Mouse (Mus musculus) midbrain, embryonic 14.5 days (tissue): ENCODE results near the gene Papolg. TPM values are rescaled to one million over a fixed set of nuclear protein-coding genes. Genes with fewer than 3 reads are reported as not detected.
A peak's percentile ranks its signal among the peaks of the same experiment; 100 is the strongest.

ENCODE experiments used
- ATAC-seq: fragments of 200-750 bp; cut with Nextera tagmentation; 2 replicates; pipeline ENCODE4 v1.8.0; 2017; ENCODE audit warnings: moderate number of reproducible peaks, moderate library complexity; ENCODE audit not compliant: low FRiP score, low TSS enrichment
- DNase-seq: peaks from one replicate; pipeline ENCODE4 v3.0.0-alpha.2; 2015
- H3K27ac ChIP-seq: fragments of 300-500 bp; sonication (generic); replicated peaks from 2 replicates; pipeline ENCODE4 v1.5.1; 2014; ENCODE audit warnings: mild to moderate bottlenecking, low read depth, low read length, moderate library complexity
- H3K27me3 ChIP-seq: fragments of 300-500 bp; sonication (generic); 2 replicates; pipeline ENCODE4 v1.6.1; 2014; ENCODE audit warnings: low read length, control low read depth, mixed read lengths; ENCODE audit not compliant: control insufficient read depth, insufficient read depth
- H3K36me3 ChIP-seq: fragments of 300-500 bp; sonication (generic); 2 replicates; pipeline ENCODE4 v1.6.1; 2014; ENCODE audit warnings: low read length, control low read depth; ENCODE audit not compliant: control insufficient read depth, insufficient read depth
- H3K4me1 ChIP-seq: fragments of 300-500 bp; sonication (generic); 2 replicates; pipeline ENCODE4 v1.6.1; 2014; ENCODE audit warnings: mild to moderate bottlenecking, antibody characterized with exemption, low read length, control low read depth; ENCODE audit not compliant: control insufficient read depth, insufficient read depth
- H3K4me2 ChIP-seq: fragments of 300-500 bp; sonication (generic); 2 replicates; pipeline ENCODE4 v1.6.1; 2014; ENCODE audit warnings: mild to moderate bottlenecking, low read length, moderate library complexity
- H3K4me3 ChIP-seq: fragments of 300-500 bp; sonication (generic); replicated peaks from 2 replicates; pipeline ENCODE4 v1.5.1; 2014; ENCODE audit warnings: low read depth, low read length
- H3K9ac ChIP-seq: fragments of 300-500 bp; sonication (generic); replicated peaks from 2 replicates; pipeline ENCODE4 v1.6.1; 2014; ENCODE audit warnings: mild to moderate bottlenecking, low read length, moderate library complexity
- H3K9me3 ChIP-seq: fragments of 300-500 bp; sonication (generic); 2 replicates; pipeline ENCODE4 v1.6.1; 2016; ENCODE audit warnings: low read length, control low read depth, mixed read lengths; ENCODE audit not compliant: control insufficient read depth
- WGBS: fragments of 180-500 bp; shearing (Covaris S2); extraction: QIAGEN DNeasy Blood & Tissue Kit; methylation state at CpG from one replicate; pipeline ENCODE4 v1.1.7; 2014; 5-methylcytosine and 5-hydroxymethylcytosine counted together
- polyA plus RNA-seq: library from polyadenylated mRNA; unstranded; fragments of >200 nt; fragmentation: Nextera tagmentation; extraction: Ambion mirVana; gene quantifications from 2 replicates; pipeline ENCODE4 v1.2.1, GENCODE M21; 2014

Papolg gene
- polyA plus RNA-seq, 1 experiment from 2014 or later: 28.1 TPM

DNA sequence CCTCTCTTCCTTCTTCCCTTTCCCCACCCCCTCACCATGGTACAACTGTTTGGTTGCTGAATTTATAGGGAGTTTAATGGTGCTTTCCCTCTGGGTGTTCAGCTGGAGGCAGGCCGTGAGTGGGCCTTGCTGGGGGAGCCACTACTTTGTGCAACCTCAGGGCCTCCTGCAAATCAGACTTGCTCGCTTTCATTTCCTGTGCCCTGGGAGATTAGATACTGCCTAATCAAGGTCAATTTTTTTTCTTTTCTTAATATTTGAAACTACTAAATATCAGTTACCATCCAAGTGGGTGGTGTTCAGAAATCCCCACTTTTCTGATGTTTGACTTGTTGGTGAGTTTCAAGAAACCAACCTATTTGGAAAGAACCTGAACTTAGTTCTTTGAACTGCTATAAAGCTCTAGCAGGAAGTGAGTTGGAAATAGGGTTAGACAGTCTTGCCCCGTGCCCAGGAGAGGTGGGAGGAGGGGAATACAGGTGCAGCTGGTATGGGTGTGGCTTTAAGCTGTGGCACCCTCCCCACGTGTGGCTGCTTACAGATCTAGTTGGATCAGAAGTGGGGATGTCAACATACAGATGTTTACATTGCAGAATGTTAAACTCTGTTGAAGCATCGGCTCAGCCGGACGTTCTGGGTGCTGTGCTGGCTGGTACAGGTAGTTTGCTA is 38.9 kb downstream of the Papolg start:
- 0 out of 2 replicates have a peak, but pooled peaks have one; percentile 31 for ATAC-seq
- no peak for DNase-seq
- no peak overlapping the region for H3K27ac ChIP-seq
- H3K4me2 ChIP-seq: no peak overlapping the region
- H3K36me3 ChIP-seq: peaks cover 48% of the 10 kb centered on the region
- no peaks in the 10 kb centered on the region for H3K4me1 ChIP-seq
- no peak overlapping the region for H3K9ac ChIP-seq
- H3K27me3 ChIP-seq: no peaks in the 10 kb centered on the region
- 89% methylated on average over 7 of the region's 7 CpGs for WGBS
- H3K9me3 ChIP-seq: no peaks in the 10 kb centered on the region
- no peak overlapping the region for H3K4me3 ChIP-seq

DNA sequence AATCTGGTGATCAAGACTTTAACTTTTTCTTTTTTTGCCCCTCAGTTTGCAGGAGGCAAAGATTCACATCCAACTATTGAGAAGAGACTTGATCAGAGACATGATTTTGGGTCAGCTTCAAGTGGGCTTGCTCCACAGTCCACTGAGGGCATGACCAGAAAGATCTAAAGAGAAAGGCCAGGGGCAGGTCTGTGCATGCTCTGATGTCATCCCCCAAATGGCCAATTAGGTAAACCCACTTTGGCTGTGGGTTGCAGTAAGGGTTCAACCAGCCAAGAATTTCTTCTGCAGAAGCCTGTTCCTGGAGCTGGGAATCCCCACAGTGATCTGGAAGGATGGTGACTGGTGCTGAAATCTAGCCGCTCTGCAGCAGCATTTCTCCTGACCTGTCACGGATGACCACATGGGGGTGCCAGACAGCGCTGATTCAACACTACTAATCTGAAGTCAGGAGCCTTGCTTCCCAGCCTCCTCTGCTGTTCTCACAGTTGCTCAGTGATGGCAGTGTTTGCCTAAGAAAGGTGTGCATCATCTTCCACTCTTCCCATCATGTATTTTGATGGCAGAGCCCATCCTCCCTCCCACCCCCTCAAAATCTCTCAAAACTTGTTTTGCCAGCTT is 39.8 kb downstream of the Papolg start:
- Histone ChIP-seq H3K9ac (no peak overlapping the region), H3K4me3 (no peak overlapping the region), H3K9me3 (no peaks in the 10 kb centered on the region), H3K27me3 (no peaks in the 10 kb centered on the region), H3K36me3 (peaks cover 41% of the 10 kb centered on the region), H3K4me1 (no peaks in the 10 kb centered on the region), H3K4me2 (no peak overlapping the region), H3K27ac (no peak overlapping the region)
- ATAC-seq: peak; percentile 72
- peak; percentile 80 for DNase-seq
- 11% methylated on average over 3 of the region's 3 CpGs for WGBS

DNA sequence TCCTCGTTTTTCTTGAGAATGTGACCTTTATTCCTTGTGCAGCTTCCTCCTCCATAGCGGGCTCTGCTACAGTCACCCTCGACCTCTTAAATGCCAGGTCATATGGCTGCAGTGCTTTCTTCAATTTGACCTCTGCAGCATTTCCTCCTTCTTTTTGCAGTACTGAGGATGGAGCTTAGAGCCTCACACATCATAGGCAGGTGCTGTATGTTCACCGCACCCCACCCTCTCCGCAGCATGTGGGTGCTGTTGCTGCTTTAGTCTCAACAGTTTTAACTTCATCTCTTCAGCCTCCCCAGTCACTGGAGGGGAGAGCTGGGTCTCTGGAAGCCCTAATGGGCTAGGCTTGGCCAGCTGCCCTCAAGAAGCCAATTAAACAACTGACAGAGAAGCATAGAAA is 41.7 kb downstream of the Papolg start:
- 84% methylated on average over 5 of the region's 5 CpGs for WGBS
- Histone ChIP-seq H3K9me3 (no peaks in the 10 kb centered on the region), H3K4me3 (no peak overlapping the region), H3K9ac (no peak overlapping the region), H3K4me2 (no peak overlapping the region), H3K4me1 (no peaks in the 10 kb centered on the region), H3K27ac (no peak overlapping the region), H3K36me3 (peaks cover 23% of the 10 kb centered on the region), H3K27me3 (no peaks in the 10 kb centered on the region)
- DNase-seq: no peak
- ATAC-seq: no peak

DNA sequence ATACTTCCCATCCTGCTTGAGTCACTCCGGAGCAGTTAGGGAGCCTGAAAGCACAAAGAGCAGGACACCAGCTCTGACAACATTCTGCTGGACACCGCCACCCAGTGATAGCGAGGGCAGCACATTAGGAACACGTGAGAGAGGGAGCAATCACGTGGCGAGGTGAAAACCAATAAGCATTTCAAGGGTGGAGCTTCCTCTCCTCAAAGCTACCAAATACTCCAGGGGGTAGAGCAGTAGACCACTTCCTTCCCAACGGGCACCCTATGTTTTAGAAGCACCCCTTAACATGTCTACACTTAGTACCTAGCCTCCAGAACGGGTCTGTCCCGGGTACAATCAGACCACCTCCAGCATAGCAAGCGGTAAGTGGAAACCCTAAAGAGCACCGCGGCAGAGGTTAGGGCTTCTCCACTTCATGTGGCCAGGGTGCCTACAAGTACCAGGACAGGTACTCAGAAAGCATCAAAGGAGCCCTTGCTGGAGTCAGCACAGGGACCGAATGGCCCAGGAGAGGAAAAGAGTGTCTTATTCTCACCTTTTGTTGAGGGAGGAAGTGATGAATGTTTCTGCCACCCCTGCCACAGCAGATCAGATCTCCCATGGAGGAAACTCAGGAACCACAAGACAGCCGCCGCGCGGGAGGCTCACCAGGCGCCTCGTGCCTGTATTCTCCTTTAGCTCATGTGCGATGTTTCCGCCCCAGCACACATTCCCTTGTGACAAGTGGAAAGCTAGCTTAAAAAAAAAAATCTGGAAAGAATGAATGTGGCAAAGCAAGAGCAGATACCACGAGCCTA is 48.8 kb downstream of the Papolg start:
- Histone ChIP-seq H3K27ac (no peak overlapping the region), H3K9ac (no peak overlapping the region), H3K4me2 (no peak overlapping the region), H3K4me1 (no peaks in the 10 kb centered on the region), H3K36me3 (no peaks in the 10 kb centered on the region), H3K27me3 (no peaks in the 10 kb centered on the region), H3K4me3 (no peak overlapping the region), H3K9me3 (no peaks in the 10 kb centered on the region)
- 78% methylated on average over 22 of the region's 22 CpGs for WGBS
- DNase-seq: no peak
- ATAC-seq: no peak

DNA sequence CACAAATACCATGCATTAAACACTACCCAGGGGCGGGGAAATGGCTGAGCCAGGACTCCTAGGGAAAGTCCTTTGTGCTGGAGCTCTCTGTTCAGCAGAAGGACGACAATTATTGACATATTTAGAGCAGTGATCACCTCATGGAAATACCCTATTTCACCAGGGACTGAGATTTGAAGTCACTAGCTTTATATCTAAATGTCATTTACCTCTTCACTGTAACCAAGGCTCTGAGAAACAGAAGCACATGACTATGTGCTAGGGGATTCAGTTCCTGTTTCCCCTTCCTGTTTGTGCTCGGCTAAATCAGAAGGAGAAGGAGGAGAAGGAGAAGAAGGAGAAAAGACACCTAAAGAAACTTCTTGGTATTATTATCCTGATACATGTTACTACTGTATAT is 71.8 kb downstream of the Papolg start:
- ATAC-seq: no peak
- Histone ChIP-seq H3K9ac (no peak overlapping the region), H3K4me1 (no peaks in the 10 kb centered on the region), H3K4me2 (no peak overlapping the region), H3K4me3 (no peak overlapping the region), H3K9me3 (no peaks in the 10 kb centered on the region), H3K36me3 (no peaks in the 10 kb centered on the region), H3K27ac (no peak overlapping the region), H3K27me3 (no peaks in the 10 kb centered on the region)
- no peak for DNase-seq
- WGBS: 78% methylated on average over 3 of the region's 3 CpGs

DNA sequence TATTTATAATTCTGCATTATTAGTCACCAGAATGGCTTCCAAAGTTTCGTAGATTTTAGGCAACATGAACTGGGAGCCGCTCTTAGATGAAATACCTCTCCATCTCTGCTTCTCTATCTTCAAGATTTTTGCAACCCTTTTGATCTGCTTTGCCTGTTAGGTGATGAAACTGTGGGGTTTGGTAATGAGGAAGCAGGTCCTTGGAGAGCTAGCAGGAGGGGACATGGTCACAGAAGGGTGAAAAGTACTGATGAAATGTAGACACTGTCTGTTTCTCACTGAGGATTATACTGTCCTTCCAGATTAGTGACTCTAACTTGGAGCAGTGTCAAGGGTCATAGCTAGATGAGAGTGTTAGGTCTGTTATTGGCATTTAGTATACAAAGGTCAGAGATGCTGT is 73.4 kb downstream of the Papolg start:
- Histone ChIP-seq H3K9me3 (peaks cover 4% of the 10 kb centered on the region; the same call in 1 of the 2 replicates), H3K4me1 (no peaks in the 10 kb centered on the region), H3K4me2 (no peak overlapping the region), H3K36me3 (no peaks in the 10 kb centered on the region), H3K4me3 (no peak overlapping the region), H3K9ac (no peak overlapping the region), H3K27ac (no peak overlapping the region), H3K27me3 (no peaks in the 10 kb centered on the region)
- ATAC-seq (no peak), DNase-seq (no peak)
- WGBS: 88% methylated on average over 2 of the region's 2 CpGs

DNA sequence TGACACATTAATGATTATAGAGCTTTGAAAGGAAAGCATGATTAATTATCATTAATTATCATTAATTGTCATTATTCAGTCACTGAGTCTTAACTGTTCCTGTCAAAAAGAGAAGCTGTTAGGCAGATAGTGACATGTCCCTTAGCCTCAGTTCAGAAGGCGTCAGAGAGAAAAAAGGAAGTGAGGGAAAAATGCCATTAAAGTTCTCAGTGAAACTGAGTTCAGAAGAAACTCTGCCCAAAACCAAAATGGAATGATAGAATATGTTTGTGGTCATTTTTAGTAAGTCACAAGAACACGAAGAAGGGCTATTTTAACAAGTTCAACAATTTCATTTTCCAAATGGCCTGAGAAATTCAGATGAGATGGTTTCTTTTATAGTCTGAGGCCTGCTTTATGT is 74.1 kb downstream of the Papolg start:
- Histone ChIP-seq H3K27me3 (no peaks in the 10 kb centered on the region), H3K4me2 (no peak overlapping the region), H3K36me3 (no peaks in the 10 kb centered on the region), H3K9ac (no peak overlapping the region), H3K9me3 (peaks cover 4% of the 10 kb centered on the region; the same call in 1 of the 2 replicates), H3K27ac (no peak overlapping the region), H3K4me3 (no peak overlapping the region), H3K4me1 (no peaks in the 10 kb centered on the region)
- WGBS: 82% methylated on average over 2 of the region's 2 CpGs
- DNase-seq (no peak), ATAC-seq (no peak)

DNA sequence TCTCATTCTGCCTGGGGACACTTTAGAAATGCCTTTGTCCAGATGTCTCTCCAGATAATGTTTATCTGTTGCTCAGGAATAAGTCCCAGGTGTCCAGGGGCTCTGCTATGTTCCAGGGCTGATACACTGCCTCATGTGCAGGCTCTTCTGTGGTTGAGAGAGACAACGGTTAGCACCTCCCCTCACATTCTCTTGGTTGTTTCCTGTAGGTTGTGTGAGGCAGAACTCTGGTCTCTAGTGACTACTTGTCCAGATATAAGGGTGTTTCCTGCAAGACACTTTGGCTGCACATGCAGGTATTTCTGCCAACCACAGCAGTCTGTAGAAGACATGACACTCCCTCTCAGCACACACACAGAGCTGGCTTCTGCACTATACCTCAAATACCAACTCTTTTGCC is 76.3 kb downstream of the Papolg start:
- H3K27me3 ChIP-seq: no peaks in the 10 kb centered on the region
- 89% methylated on average over 1 of the region's 1 CpGs for WGBS
- H3K36me3 ChIP-seq: no peaks in the 10 kb centered on the region
- no peak overlapping the region for H3K4me2 ChIP-seq
- no peak overlapping the region for H3K27ac ChIP-seq
- peaks cover 4% of the 10 kb centered on the region; the same call in 1 of the 2 replicates for H3K9me3 ChIP-seq
- DNase-seq (no peak), ATAC-seq (no peak)
- no peaks in the 10 kb centered on the region for H3K4me1 ChIP-seq
- H3K9ac ChIP-seq: no peak overlapping the region
- H3K4me3 ChIP-seq: no peak overlapping the region
